Mouse (Mus musculus): ENCODE results near the gene Fam149b.
A peak's percentile ranks its signal among the peaks of the same experiment; 100 is the strongest.

Fam149b gene

DNA sequence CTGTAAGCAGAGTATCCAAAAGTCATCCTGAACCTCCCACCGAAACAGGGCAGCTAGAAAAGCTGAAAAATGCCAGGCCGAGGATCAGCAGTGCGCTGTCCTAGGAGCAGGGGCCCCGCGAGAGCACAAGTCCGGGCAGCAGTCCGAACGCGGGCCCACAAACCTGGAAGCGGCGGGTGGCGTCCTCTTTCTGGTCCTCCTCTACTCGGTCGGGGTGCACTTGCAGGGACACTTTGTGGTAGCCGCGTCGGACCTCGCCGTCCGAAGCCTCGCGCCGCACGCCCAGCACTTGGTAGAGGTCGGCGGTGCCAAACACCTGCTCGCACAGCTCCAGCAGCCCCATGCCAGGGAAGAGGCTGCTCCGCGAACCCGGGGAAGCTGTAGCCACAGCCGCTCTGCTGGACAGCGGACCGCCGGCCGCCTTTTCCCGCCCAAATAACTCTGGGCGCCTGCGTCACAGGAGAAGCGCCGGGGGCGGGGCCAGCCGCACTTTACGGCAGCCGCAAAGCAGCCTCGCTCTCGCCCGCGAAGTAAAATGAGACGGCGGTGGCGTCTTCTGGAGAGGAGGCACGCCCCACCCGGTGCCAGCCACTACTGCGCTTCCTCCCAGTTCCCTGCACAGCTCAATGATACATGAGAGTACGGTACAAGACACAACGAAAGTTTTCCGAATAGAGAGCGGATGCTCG lies 40.6 kb downstream of the Fam149b start, which contains the start of gene Dnajc9:
Gene Dnajc9, minus strand, starts transcription at position 470 of the 689 bp plus-strand sequence.
- DNase-seq (ENCODE audit: extremely low read depth, insufficient read length, low spot score), result peak; percentile 93

DNA sequence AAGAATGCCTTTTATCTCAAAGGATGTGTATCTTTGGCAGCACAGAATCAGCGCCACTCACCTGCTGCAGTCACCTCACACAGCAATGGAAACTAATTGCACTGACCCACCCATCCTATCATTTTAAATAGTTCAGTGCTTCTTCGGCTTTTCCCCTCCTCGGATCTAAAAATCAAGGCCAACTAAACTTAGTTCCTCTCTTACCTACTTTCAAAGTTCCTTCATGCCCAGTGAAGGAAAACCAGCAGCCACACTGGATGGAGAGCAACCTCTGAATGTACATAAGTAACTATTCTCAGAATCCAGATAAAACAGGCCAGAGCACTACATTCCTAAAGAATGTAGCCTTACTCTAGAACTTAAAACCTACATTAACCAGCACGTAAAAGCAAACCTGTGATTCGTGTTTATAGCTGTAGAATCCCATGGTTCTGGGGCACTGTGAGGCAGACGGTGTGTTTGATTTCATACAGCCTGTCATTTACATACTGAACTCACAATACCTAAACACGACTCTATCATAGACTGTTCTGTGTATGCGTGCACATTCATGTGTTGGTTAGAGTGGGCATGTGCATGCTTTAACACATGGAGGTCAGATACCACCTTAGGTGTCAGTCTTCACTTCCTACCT lies 41.6 kb downstream of the Fam149b start:
- no peak for DNase-seq (ENCODE audit: extremely low read depth, insufficient read length, low spot score)

DNA sequence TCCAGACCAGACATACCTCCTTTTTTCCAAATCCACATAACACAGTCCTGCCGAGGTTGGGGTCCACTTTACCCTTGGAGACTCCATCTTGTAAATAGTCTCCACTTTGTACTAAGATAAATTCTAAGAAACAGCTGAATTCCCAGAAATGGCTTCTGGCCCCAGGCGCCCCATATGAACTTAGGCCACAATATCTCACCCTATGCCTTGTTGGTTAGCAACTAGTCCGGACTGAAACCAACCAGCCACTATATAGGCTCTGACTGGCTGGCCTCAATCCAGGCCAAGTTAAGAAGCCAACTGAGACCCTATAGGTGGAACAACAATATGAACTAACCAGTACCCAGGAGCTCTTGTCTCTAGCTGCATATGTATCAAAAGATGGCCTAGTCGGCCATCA lies 44.4 kb downstream of the Fam149b start:
- DNase-seq (ENCODE audit: extremely low read depth, insufficient read length, low spot score), result no peak

DNA sequence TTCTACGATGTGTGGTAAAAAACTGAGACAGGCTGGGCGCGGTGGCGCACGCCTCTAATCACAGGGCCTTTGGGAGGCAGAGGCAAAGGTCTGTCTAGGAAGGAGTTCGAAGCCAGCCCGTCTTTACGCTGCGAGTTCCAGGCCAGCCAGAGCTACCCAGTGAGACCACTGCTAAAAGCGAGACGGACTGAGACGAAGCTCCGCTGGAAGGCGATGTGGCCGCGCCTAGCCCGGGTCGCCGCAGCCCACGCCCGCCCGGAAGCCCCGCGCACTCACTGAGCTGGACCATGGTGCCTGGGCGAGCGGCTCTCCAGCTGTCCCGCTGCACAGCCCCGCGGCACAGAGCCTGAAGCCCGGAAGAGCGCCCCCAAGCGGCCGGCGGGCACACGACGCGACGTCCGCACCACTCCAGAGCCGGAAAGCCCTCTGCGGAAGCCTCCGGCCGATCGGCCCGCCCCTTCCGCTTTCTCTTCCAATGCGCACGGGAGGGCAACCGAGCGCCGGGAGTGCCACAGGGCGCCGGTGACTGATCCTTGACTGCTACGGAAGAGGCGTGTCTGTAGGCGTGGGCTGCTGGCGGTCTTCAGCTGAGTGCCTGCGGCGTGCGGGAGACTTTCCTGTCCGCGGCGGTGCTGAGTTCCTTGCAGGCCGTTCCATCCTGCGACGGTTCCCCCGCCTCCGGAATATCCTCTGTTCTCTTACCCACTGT lies 45.4 kb downstream of the Fam149b start, which contains the start of gene Mrps16:
Gene Mrps16, minus strand, starts transcription at position 430 of the 709 bp plus-strand sequence.
- peak; percentile 97 for DNase-seq (ENCODE audit: extremely low read depth, insufficient read length, low spot score)

DNA sequence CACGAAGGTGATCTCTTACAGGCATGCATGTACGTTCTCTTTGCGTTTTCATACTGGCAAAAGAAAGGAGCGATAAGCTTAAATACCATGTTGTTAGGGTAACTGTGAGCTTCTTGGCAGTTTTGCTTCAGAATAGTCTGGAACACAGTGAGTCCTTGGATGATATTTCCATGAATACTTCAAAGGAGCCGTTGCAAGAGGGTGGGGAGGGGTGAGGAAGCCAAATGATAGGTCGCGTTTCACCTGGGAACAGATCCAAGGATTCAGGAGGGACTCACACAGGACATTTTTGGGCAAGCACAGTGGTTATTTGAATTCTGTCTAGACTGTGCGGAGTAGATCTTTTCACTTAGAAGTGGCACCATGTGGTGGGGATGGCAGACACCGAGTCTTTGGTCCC lies 49.3 kb downstream of the Fam149b start:
- no peak for DNase-seq (ENCODE audit: extremely low read depth, insufficient read length, low spot score)

DNA sequence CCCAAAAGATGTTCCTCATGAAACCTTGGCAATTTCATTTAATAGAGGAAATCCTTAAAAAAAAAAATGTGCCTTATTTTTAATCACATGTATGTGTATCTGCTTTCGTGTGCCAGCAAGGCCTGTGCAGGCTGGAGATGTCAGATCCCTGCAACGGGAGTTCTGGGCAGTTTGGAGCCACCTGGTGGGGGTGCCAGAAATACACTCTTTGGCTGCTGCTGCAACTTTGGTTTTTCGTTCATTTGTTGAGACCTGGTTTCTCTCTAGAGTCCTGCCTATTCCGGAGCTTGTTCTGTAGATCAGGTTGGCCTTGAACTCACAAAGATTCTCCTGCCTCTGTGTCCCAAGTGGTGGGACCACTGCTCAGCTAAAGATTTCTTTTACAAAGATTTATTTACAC lies 50.9 kb downstream of the Fam149b start:
- peak; percentile 15 for DNase-seq (ENCODE audit: extremely low read depth, insufficient read length, low spot score)

DNA sequence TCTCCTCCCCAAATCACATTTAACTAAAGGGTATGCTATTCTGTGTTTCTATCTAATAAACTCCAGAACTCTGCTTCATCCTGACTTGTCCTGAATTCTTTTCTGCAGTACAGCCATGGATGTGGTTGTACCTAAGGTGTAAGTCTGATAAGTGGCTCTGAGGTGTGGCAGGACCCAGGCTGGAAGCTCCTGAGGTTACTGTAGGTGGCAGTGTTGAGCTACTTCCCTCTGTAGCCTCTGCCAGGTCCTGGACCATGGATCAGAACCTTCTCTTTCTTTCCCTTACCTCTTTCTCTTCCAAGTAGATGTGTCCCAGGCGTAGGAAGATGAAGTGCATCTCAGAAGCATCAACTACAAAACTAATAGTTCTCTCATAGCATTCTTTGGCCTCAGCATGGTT lies 52.1 kb downstream of the Fam149b start:
- DNase-seq (ENCODE audit: extremely low read depth, insufficient read length, low spot score), result no peak

DNA sequence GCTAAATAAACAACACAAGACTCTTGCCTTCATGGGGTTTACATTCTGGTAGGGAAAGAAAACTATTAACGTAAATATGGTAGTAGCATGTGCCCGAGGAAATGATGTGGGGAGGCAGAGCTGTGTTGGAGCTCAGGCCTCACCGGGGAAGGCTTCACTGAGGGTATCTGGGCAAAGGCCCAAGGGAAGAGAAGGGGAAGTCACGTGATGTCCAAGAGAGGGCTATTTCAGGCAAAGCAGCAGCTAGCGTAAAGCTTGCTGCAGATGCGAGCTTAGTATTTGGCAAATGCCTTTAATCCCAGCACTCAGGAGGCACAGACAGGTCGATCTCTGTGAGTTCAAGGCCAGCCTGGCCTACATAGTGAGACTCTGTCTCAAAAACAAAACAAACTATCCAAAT lies 74.3 kb downstream of the Fam149b start:
- no peak for DNase-seq (ENCODE audit: extremely low read depth, insufficient read length, low spot score)

DNA sequence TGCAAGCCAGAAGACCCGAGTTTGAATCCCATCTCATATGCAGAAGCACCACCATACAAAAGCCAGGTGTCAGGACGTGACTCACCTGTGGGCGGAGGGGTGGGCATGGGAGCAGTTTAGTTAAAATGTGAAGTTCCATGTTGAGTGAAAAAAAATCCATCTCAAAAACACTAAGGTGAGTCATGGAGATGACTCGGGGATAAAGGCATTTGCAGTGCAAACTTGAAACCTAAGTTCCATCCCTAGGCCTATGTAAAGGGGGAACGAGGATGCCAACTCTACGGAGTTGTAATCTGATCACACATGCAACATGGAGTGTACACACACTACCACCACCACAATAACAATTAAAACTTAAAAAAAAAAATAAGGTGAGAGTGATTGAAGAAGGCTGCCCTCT lies 75.1 kb downstream of the Fam149b start:
- DNase-seq (ENCODE audit: extremely low read depth, insufficient read length, low spot score), result no peak

DNA sequence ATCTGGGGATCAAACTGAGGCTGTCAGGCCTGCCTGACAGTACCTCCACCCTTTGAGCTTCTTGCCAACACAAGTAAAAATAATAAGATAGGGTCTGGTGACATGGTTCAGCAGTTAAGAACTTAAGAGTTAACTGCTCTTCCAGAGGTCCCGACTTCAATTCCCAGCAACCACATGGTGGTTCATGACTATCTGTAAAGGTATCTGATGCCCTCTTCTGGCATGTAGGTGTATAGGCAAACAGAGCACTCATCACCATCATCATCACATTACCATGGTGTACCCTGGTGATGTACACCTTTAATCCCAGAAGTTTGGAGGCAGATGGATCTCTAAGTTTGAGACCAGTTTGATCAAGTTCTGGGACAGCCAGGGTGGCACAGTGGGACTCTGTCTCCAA lies 80.6 kb downstream of the Fam149b start:
- no peak for DNase-seq (ENCODE audit: extremely low read depth, insufficient read length, low spot score)

DNA sequence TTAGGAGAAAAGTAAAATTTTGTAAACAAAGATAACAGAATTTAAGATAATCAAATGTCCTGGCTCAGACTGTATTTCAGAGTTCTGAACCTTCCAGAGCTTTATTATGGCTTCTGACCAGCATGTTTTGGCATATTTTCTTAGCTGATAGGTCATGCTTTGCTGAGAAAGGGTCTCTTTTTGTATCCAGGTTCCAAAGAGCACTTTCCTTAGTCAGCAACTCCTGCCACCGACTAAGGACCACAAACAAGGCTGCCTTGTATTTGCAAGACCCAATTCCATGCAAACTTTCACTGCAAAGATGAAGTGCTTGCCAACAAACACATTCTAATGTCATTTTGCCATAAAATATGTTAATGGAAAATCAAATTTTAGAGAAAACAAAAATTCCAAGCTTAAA lies 81.9 kb downstream of the Fam149b start:
- no peak for DNase-seq (ENCODE audit: extremely low read depth, insufficient read length, low spot score)

DNA sequence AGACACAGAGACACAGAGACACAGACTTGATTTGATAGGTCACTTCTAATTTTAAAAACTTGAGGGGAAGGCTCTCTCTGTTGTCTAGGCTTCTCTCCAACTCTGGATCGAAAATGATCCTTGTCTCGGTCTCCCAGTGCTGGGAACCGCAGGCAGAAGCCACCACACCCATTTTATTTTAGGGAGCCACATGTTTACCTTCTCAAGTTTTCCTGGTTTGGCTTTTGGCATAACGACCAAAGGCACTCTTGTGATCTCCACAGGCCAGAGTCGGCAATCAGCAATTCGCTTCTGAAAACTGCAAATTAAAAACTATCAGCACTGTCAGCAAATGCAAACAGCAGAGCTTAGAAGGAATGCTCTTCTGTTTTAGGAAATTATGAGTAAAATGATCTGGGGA lies 83.8 kb downstream of the Fam149b start:
- DNase-seq (ENCODE audit: extremely low read depth, insufficient read length, low spot score), result no peak

DNA sequence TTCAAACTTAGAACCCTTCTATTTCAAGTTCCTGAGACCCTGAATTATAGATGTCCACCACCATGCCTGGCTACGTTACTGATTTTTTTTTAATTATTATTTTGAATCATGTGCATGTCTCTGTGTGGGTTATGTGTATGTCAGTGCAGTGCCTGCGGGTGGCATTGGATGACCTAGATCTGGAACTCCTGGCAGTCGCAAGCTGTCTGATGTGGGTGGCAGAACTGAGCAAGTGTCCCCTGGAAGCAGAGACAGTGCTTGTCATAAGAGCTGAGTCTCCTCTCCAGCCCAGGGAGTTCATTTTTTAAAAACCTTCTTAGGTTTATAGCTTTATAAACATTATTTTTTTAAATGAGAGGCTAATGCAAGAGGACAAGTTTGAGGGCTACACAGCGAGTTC lies 84.5 kb downstream of the Fam149b start:
- DNase-seq (ENCODE audit: extremely low read depth, insufficient read length, low spot score), result no peak

All from 3134 (cell line).